Mouse (Mus musculus): ENCODE data around the gene A630095N17Rik. TPM values are rescaled to one million over a fixed set of nuclear protein-coding genes. Genes with fewer than 3 reads are reported as not detected.
A peak's percentile ranks its signal among the peaks of the same experiment; 100 is the strongest.

A630095N17Rik gene
- polyA plus RNA-seq, 1 experiment from 2014 or later: not detected

GRCm38 (mm10) chr1:75180741-75181140 is 51.2 kb downstream of the A630095N17Rik start:
- ATAC-seq (ENCODE audit: low FRiP score) (0 out of 2 replicates have a peak, but pooled peaks have one; percentile 3), DNase-seq (ENCODE audit: low spot score) (no peak)
- H3K9me3 ChIP-seq (ENCODE audit: control insufficient read depth, low read length): no peaks in the 10 kb centered on the region
- no peak overlapping the region for H3K27ac ChIP-seq (ENCODE audit: low read depth, low read length)
- H3K27me3 ChIP-seq (ENCODE audit: control insufficient read depth, insufficient read depth, low read length): no peaks in the 10 kb centered on the region
- peaks cover 7% of the 10 kb centered on the region for H3K36me3 ChIP-seq (ENCODE audit: control insufficient read depth, insufficient read depth, low read length)
- H3K4me2 ChIP-seq (replicated peaks; ENCODE audit: low read depth, low read length): peak overlapping the region; percentile 95
- WGBS: 46% methylated on average over 6 of the region's 7 CpGs
- H3K4me1 ChIP-seq (replicated peaks; ENCODE audit: control insufficient read depth, insufficient read depth, low read length): peaks cover 3% of the 10 kb centered on the region; the same call in 1 of the 2 replicates
- H3K9ac ChIP-seq (ENCODE audit: low read depth, low read length): peak overlapping the region; percentile 60; the same call in 1 of the 2 replicates
- H3K4me3 ChIP-seq (ENCODE audit: low read depth, low read length): no peak overlapping the region

GRCm38 (mm10) chr1:75180105-75180590 is 51.8 kb downstream of the A630095N17Rik start, which contains the start of gene Abcb6:
TSS of gene Abcb6 (minus strand) at chr1:75180392.
- WGBS: under 1% methylated on average over 31 of the region's 31 CpGs
- DNase-seq (ENCODE audit: low spot score) (peak; percentile 94), ATAC-seq (ENCODE audit: low FRiP score) (peak; percentile 91)
- no peaks in the 10 kb centered on the region for H3K27me3 ChIP-seq (ENCODE audit: control insufficient read depth, insufficient read depth, low read length)
- H3K4me3 ChIP-seq (ENCODE audit: low read depth, low read length): peak within 1 kb of the TSS; percentile 59
- H3K4me2 ChIP-seq (replicated peaks; ENCODE audit: low read depth, low read length): peak within 1 kb of the TSS; percentile 95
- peak within 1 kb of the TSS; percentile 51 for H3K27ac ChIP-seq (ENCODE audit: low read depth, low read length)
- peaks cover 7% of the 10 kb centered on the region for H3K36me3 ChIP-seq (ENCODE audit: control insufficient read depth, insufficient read depth, low read length)
- peaks cover 3% of the 10 kb centered on the region; the same call in 1 of the 2 replicates for H3K4me1 ChIP-seq (replicated peaks; ENCODE audit: control insufficient read depth, insufficient read depth, low read length)
- peak within 1 kb of the TSS; percentile 60 for H3K9ac ChIP-seq (ENCODE audit: low read depth, low read length)
- no peaks in the 10 kb centered on the region for H3K9me3 ChIP-seq (ENCODE audit: control insufficient read depth, low read length)

- peak overlapping the region; percentile 60 for H3K9ac ChIP-seq (ENCODE audit: low read depth, low read length)
- peak; percentile 12 for ATAC-seq (ENCODE audit: low FRiP score)
- H3K4me3 ChIP-seq (ENCODE audit: low read depth, low read length): peak overlapping the region; percentile 59
- DNase-seq (ENCODE audit: low spot score): peak; percentile 9
- H3K4me1 ChIP-seq (replicated peaks; ENCODE audit: control insufficient read depth, insufficient read depth, low read length): peaks cover 3% of the 10 kb centered on the region; the same call in 1 of the 2 replicates
- H3K36me3 ChIP-seq (ENCODE audit: control insufficient read depth, insufficient read depth, low read length): peaks cover 7% of the 10 kb centered on the region
- no peaks in the 10 kb centered on the region for H3K9me3 ChIP-seq (ENCODE audit: control insufficient read depth, low read length)
- 10% methylated on average over 23 of the region's 23 CpGs for WGBS
- H3K27me3 ChIP-seq (ENCODE audit: control insufficient read depth, insufficient read depth, low read length): no peaks in the 10 kb centered on the region
- H3K27ac ChIP-seq (ENCODE audit: low read depth, low read length): peak overlapping the region; percentile 51
- peak overlapping the region; percentile 95 for H3K4me2 ChIP-seq (replicated peaks; ENCODE audit: low read depth, low read length)
These were observed 52.4 kb downstream of the A630095N17Rik start for GRCm38 (mm10) chr1:75179334-75180104.

Other genes with a start within 250 kb of the A630095N17Rik start
- gene Nhej1, start 106.9 kb downstream of the A630095N17Rik start, polyA plus RNA-seq (2014; fragmentation: Nextera tagmentation; extraction: Ambion mirVana): 14.8 and 15.2 TPM in 2 replicates
- not detected in 2 replicates for gene Slc23a3, start 98.2 kb downstream of the A630095N17Rik start, polyA plus RNA-seq (2014; fragmentation: Nextera tagmentation; extraction: Ambion mirVana)
- gene Cnppd1, start 89.4 kb downstream of the A630095N17Rik start, polyA plus RNA-seq (2014; fragmentation: Nextera tagmentation; extraction: Ambion mirVana): 47.4 and 49.0 TPM in 2 replicates
- 50.3 and 58.4 TPM in 2 replicates for gene Retreg2, start 89.3 kb downstream of the A630095N17Rik start, polyA plus RNA-seq (2014; fragmentation: Nextera tagmentation; extraction: Ambion mirVana)
- gene Zfand2b, start 63.5 kb downstream of the A630095N17Rik start, polyA plus RNA-seq (2014; fragmentation: Nextera tagmentation; extraction: Ambion mirVana): 37.4 and 37.7 TPM in 2 replicates
- 21.8 and 23.9 TPM in 2 replicates for gene Abcb6, start 51.7 kb downstream of the A630095N17Rik start, polyA plus RNA-seq (2014; fragmentation: Nextera tagmentation; extraction: Ambion mirVana)
- gene Ankzf1, start 40.0 kb downstream of the A630095N17Rik start, polyA plus RNA-seq (2014; fragmentation: Nextera tagmentation; extraction: Ambion mirVana): 12.8 and 14.9 TPM in 2 replicates
- gene Atg9a, start 39.9 kb downstream of the A630095N17Rik start, polyA plus RNA-seq (2014; fragmentation: Nextera tagmentation; extraction: Ambion mirVana): 17.4 and 18.6 TPM in 2 replicates
- gene Glb1l, start 21.3 kb downstream of the A630095N17Rik start, polyA plus RNA-seq (2014; fragmentation: Nextera tagmentation; extraction: Ambion mirVana): 18.0 and 19.5 TPM in 2 replicates
- gene Stk16, start 21.3 kb downstream of the A630095N17Rik start, polyA plus RNA-seq (2014; fragmentation: Nextera tagmentation; extraction: Ambion mirVana): 110 and 125 TPM in 2 replicates
- gene Tuba4a, start 12.2 kb downstream of the A630095N17Rik start, polyA plus RNA-seq (2014; fragmentation: Nextera tagmentation; extraction: Ambion mirVana): 10.7 and 12.4 TPM in 2 replicates
- gene Dnajb2, start 4.3 kb upstream of the A630095N17Rik start, polyA plus RNA-seq (2014; fragmentation: Nextera tagmentation; extraction: Ambion mirVana): 17.8 and 21.4 TPM in 2 replicates
- gene Ptprn, start 32.4 kb upstream of the A630095N17Rik start, polyA plus RNA-seq (2014; fragmentation: Nextera tagmentation; extraction: Ambion mirVana): 3.5 and 6.0 TPM in 2 replicates
- 32.3 and 35.7 TPM in 2 replicates for gene Resp18, start 46.3 kb upstream of the A630095N17Rik start, polyA plus RNA-seq (2014; fragmentation: Nextera tagmentation; extraction: Ambion mirVana)
- gene Dnpep, start 85.9 kb upstream of the A630095N17Rik start, polyA plus RNA-seq (2014; fragmentation: Nextera tagmentation; extraction: Ambion mirVana): 154 and 165 TPM in 2 replicates
- 2.1 and 2.4 TPM in 2 replicates for gene Des, start 128.2 kb upstream of the A630095N17Rik start, polyA plus RNA-seq (2014; fragmentation: Nextera tagmentation; extraction: Ambion mirVana)
- gene Speg, start 143.2 kb upstream of the A630095N17Rik start, polyA plus RNA-seq (2014; fragmentation: Nextera tagmentation; extraction: Ambion mirVana): 11.1 and 12.7 TPM in 2 replicates
- 53.8 and 56.3 TPM in 2 replicates for gene Gmppa, start 203.8 kb upstream of the A630095N17Rik start, polyA plus RNA-seq (2014; fragmentation: Nextera tagmentation; extraction: Ambion mirVana)
- 1.9 and 4.4 TPM in 2 replicates for gene Asic4, start 218.3 kb upstream of the A630095N17Rik start, polyA plus RNA-seq (2014; fragmentation: Nextera tagmentation; extraction: Ambion mirVana)
- 17.8 and 20.2 TPM in 2 replicates for gene Chpf, start 247.2 kb upstream of the A630095N17Rik start, polyA plus RNA-seq (2014; fragmentation: Nextera tagmentation; extraction: Ambion mirVana)
- gene Tmem198, start 247.4 kb upstream of the A630095N17Rik start, polyA plus RNA-seq (2014; fragmentation: Nextera tagmentation; extraction: Ambion mirVana): 11.1 and 11.6 TPM in 2 replicates